Mouse (Mus musculus) monocyte, adult 2 months (primary cell): ENCODE measurements around the gene Tex37.

ENCODE experiments used
- DNase-seq, 2 experiments: peaks; one replicate each; pipeline ENCODE4 v3.0.0; 2022; ENCODE audit warnings: low spot score in 2 of 2, low read depth in 1 of 2

The Tex37 gene

GRCm38 (mm10) chr6:70918827-70919226 is at the start of gene Tex37:
Gene Tex37, minus strand, starts transcription at chr6:70918927.
- no peak for DNase-seq

DNA sequence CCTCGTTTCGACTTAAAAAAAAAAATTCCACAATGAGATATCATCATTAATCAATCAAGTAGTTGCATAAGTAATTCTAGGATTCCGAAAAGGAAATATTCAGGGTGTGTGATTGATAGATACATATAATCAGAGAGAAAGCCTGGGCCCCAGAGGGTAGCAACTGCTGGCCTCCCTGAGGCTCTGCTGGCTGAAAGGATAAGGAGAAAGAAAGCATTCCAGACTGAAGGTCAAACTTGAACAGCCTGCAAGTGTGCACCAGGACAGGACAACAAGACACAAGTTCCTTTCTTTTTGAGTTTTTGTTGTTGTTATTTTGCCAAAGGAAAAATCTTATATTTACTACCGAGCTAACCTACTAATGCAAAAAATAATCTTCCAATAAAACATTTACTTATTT is 49.6 kb upstream of the Tex37 start:
- DNase-seq = no peak

DNA sequence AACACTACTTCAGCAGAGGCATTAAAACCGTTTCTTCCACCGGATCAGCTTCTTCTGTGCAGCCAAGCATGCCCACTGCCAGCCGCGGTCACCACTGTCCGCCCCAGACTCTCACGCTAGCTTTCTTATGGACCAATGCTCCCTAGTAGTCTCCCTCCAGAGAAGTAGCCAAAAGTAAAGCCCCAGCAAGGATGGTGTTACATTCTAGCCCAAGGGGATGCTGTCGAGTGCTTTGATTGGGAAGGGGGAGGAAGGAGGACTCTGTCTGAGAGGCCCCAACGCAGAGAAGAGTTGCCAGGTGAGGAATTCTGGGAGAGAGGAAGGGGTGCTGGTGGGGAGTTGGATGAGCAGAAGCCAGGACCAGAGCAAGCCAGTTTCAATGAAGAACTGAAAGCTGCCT is 48.7 kb upstream of the Tex37 start:
- no peak for DNase-seq

DNA sequence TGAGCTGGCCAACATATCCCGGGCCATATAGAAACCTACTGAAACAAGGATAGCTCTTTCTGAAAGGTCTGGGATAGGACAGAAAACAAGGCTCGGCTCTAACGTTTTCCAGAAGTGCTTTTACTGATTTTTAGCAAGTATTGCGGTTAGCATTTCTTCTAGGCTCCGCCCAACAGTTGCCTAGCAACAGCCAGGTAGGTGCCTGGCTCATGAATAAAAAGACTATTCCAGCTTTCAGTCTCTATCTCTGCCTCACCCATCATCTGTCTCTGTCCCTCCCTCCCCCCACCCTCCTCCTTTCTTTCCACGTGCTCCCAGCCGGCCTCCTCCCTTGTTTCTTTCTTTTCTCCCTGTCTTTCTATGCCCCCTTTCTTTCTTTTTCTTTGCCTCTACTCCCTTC is 47.0 kb upstream of the Tex37 start:
- no peak for DNase-seq

DNA sequence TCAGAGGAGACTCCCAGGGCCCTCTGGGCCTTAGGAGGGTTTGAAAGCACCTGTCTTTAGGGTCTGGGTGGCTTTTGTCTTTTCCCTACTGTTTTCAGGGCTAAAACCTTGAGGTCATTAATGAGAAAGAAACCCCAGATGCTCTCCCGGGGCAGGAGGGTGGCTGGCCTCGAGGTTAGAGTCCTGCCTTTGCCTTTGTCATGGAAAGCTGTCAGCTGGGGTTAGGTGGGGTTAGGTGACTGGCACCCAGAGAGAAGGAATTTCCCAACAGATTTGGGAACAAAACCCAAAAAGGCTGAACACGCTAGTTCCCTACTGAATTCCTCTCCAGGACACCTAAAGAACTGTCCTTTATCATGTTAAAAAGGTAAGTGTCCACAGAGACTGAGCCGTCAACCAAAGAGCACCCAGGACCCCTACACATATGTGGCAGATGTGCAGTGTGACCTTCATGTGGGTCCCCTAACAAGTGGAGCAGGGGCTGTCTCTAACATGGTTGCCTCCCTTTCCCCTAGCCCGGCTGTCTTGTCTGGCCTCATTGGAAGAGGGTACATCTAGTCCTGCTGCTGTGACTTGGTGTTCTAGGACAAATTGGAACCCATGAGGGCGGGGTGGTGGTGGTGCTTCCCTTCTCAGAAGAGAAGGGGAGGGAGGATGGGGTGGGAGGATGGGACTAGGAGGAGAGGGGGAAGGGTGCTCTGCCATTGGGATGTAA is 45.5 kb upstream of the Tex37 start:
- DNase-seq = no peak

GRCm38 (mm10) chr6:70957341-70957940 is 38.7 kb upstream of the Tex37 start:
- no peak for DNase-seq

- DNase-seq = no peak
Observed at GRCm38 (mm10) chr6:70956936-70957335, 38.2 kb upstream of the Tex37 start.

DNA sequence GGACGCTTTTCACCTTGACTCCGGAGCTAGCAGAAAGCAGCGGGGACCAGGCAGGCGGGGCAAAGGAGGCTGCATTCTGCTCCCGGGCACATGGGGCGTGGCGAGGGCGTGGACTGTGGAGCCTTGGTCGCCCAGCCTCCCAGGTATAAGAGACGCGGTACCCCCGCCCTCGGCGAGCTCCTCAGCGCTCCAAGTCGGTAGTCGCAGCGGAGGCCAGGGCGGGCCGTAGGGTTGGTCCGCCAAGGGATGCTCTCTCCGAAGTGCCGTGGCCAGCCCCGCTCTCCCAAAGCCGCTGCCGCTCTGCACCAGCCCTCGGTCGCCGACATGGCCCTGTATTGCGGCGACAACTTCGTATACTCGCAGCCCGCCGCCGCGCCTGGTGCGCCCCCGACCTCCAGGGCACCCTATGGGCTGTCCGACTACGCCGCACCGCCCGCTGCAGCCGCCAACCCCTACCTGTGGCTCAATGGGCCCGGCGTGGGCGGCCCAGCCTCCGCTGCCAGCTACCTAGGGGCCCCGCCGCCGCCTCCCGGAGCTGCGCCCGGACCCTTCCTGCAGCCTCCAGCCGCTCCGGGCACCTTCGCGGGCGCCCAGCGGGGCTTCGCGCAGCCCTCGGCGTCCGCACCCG is 37.7 kb upstream of the Tex37 start, which contains the start of gene Foxi3:
Gene Foxi3 (plus strand): TSS at position 247 of the 628 bp plus-strand sequence.
- no peak for DNase-seq

- no peak for DNase-seq
Observed at GRCm38 (mm10) chr6:70955841-70956240, 37.1 kb upstream of the Tex37 start.

DNA sequence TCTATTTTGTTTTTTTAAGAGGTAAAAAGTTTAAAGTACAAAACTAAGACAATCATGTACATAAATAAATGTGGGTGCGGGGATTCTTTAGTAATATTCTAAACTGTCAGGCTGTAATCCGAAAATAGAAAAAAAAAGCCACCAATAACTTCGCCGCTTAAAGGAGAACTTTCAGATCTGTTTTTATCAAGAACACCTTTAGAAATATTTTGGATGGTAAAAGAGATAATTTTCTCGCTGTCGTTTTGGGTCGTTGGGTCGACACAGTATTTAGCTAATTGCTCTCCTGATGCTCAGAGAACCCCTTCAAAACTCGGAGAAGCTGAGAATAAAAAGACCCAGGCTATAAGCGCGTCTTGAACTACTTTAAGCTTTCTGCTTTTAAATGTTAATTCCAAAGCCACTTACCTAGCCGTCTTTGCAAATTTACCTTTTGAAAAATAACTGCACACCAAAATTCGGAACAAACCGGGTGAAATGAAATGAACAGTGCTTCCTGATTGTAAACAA is 36.6 kb upstream of the Tex37 start:
- DNase-seq = no peak

GRCm38 (mm10) chr6:70954040-70954439 is 35.3 kb upstream of the Tex37 start:
- no peak for DNase-seq

DNA sequence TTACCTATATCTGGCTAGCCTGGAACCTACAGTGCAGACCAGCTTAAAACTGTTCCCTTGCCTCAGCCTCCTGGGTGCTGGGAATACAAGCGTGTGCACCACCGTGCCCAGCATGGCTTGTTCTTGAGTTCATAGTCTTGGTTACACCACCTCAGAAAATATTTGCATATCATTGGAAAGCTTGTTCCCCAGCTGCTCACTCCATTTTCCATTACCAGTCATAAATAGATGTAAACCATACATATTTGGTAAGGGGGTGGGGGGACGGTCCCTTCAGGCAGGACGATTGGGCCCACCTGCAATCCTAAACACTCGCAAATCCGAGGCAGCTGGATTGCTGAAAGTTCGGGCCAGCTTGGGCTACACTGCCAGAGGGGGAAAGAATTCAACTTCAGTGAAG is 34.5 kb upstream of the Tex37 start:
- no peak for DNase-seq

DNA sequence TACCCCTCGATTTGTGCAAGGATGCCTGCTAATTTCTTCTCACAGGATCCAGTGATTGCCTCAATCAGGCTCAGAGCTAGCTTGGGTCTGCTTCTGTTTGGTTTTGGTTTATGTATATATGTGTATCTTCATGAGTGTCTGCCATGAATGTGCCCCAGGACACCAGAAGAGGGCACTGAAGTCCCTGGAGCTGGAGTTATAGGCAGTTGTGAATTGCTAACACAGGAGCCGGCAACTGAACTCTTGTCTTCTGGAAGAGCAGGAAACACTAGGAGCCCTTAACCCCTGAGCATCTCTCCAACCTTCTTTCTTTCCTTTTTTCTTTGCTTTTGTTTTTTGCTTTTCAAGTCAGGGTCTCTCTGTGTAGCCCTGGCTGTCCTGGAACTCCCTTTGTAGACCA is 13.1 kb upstream of the Tex37 start:
- no peak for DNase-seq

- peak in 1 of 2 experiments; percentile 4 for DNase-seq
Observed at GRCm38 (mm10) chr6:70921274-70922074, 2.7 kb upstream of the Tex37 start.

DNA sequence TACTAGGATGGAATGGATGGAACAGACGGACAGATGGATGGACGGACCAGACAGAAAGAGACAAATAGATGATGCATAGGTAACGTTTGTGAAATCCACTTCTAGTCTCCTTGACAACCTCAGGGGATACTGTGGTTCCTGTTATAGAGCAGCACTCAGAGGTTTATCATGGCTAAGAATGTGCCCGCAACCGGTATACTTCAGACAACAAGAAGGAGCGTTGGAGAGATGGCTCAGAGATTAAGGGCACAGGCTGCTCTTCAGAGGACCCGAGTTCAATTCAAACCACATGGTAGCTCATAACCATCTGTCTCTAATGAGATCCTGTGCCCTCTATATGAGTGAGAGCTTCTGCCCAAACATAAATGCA is 6.3 kb downstream of the Tex37 start:
- DNase-seq = no peak

- DNase-seq = no peak
Observed at GRCm38 (mm10) chr6:70911668-70912395, 6.9 kb downstream of the Tex37 start.

- no peak for DNase-seq
Observed at GRCm38 (mm10) chr6:70910285-70910684, 8.4 kb downstream of the Tex37 start.

- DNase-seq = no peak
Observed at GRCm38 (mm10) chr6:70909572-70909971, 9.2 kb downstream of the Tex37 start.

- no peak for DNase-seq
Observed at GRCm38 (mm10) chr6:70903689-70904088, 15.0 kb downstream of the Tex37 start.

DNA sequence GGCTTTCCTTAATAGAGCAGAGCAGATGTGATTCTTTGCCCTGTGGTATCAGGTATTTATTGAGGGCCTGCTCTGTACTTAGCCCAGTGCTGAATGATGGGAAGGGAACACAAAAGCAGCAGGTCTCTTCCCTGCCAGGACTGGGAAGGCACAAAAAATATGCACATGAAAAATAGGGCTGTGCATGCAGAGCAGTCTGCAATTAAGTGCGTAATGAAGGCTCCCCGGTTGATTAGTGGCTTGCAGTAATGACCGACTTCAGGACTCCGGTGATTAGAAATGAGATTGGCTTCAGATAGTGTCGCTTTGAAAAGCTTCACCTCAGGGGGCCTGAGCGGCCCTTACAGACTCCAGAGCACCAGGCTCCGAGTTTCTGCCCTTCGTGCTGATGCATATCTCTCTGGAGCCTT is 19.1 kb downstream of the Tex37 start:
- DNase-seq = no peak

- no peak for DNase-seq
Observed at GRCm38 (mm10) chr6:70898166-70898565, 20.6 kb downstream of the Tex37 start.
